In the genomic region with DNA sequence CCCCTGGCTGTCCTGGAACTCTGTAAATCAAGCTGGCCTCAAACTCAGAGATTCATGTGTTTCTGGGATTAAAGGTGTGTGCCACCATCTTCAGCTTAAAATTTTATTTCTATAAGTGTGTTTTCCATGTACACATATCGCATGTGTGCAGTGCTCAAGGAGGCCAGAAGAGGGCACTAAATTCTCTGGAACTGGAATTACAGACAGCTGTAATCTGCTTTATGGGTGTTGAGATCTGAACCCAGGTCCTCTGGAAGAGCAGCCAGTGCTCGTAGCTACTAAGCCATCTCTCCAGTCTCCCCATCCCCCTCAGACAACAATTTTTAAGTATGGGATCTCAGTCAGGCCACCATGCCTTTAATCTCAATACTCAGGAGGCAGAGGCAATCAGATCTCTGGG, we compare ENCODE assay signal across 9 mouse cellular contexts. TPM values are rescaled to one million over a fixed set of nuclear protein-coding genes. Genes with fewer than 3 reads are reported as not detected.
A peak's percentile ranks its signal among the peaks of the same experiment; 100 is the strongest.
DNase-seq lines count a peak whose midpoint lies in the region; ATAC-seq and TF ChIP-seq lines count a peak whose summit lies in the region.
"Had no signal": no experiment of that assay in that cellular context is flagged by ENCODE, and none has a peak within 500 bp of the region (broad histone marks: within the 10 kb centered on the region; RNA-seq: fewer than 3 reads in every experiment).

No protein-coding gene starts in this region.

- H3K9me3 ChIP-seq in midbrain, postnatal 0 days (ENCODE audit: low read length), result no peaks in the 10 kb centered on the region
- no peaks in the 10 kb centered on the region for H3K9me3 ChIP-seq in midbrain, embryonic 10.5 days (replicated peaks)

- H3K4me2 ChIP-seq in midbrain, postnatal 0 days (ENCODE audit: low read depth, low read length, poor library complexity, severe bottlenecking), result no peak overlapping the region

- H3K27ac ChIP-seq in midbrain, postnatal 0 days (ENCODE audit: low read depth, low read length), result no peak overlapping the region
- H3K27ac ChIP-seq in midbrain, embryonic 10.5 days (replicated peaks), result no peak overlapping the region

- H3K27me3 ChIP-seq in midbrain, postnatal 0 days (ENCODE audit: insufficient read depth, low read length), result no peaks in the 10 kb centered on the region
- H3K27me3 ChIP-seq in midbrain, embryonic 10.5 days (ENCODE audit: low read depth, poor library complexity, severe bottlenecking), result no peaks in the 10 kb centered on the region

- H3K4me1 ChIP-seq in midbrain, postnatal 0 days (ENCODE audit: insufficient read depth, low read length), result no peaks in the 10 kb centered on the region
- peaks cover 7% of the 10 kb centered on the region for H3K4me1 ChIP-seq in midbrain, embryonic 10.5 days

- peak; percentile 46 for DNase-seq in cerebellum, postnatal 10 days
- peak; percentile 16 for DNase-seq in midbrain, postnatal 0 days (ENCODE audit: low spot score)
- no peak for DNase-seq in midbrain, embryonic 10.5 days (ENCODE audit: low spot score)
- DNase-seq in kidney, postnatal 4 days, result peak; percentile 60 to 64
- DNase-seq in thymus, postnatal 14 days, result peak; percentile 79
- no peak for DNase-seq in gastrocnemius, postnatal 4 days (ENCODE audit: low spot score in 2 of 2)
- DNase-seq in heart, adult 8-10 months (ENCODE audit: low spot score), result no peak

- no peaks in the 10 kb centered on the region for H3K36me3 ChIP-seq in midbrain, postnatal 0 days (ENCODE audit: insufficient read depth, low read length)
- H3K36me3 ChIP-seq in midbrain, embryonic 10.5 days, result no peaks in the 10 kb centered on the region

- no peak overlapping the region for H3K9ac ChIP-seq in midbrain, postnatal 0 days (replicated peaks; ENCODE audit: low read length, poor library complexity, severe bottlenecking)

- peak; percentile 52 for TF ChIP-seq CTCF in midbrain, postnatal 0 days (IDR thresholded peaks at IDR 0.05)

- 95% methylated on average over 2 of the region's 2 CpGs for WGBS in midbrain, postnatal 0 days
- 86% methylated on average over 2 of the region's 2 CpGs for WGBS in midbrain, embryonic 10.5 days

- no peak for ATAC-seq in cerebellum, adult (ENCODE audit: insufficient number of reproducible peaks, low FRiP score, low TSS enrichment)
- ATAC-seq in midbrain, postnatal 0 days (ENCODE audit: low FRiP score), result no peak

- no peak overlapping the region for H3K4me3 ChIP-seq in midbrain, postnatal 0 days (ENCODE audit: low read depth, low read length)
- no peak overlapping the region for H3K4me3 ChIP-seq in midbrain, embryonic 10.5 days

RNA-seq across cellular contexts. Expression of a gene that starts 6.8 kb away (rescaled TPM):
- 28.3 and 31.2 TPM in 2 replicates for total RNA-seq in midbrain, postnatal 0 days (2014; rRNA removed)
- 48.4 and 48.9 TPM in 2 replicates for polyA plus RNA-seq in midbrain, postnatal 0 days (2015; fragmentation: Nextera tagmentation; extraction: Ambion mirVana)
- polyA plus RNA-seq in midbrain, embryonic 10.5 days (2016; fragmentation: Nextera tagmentation; extraction: Ambion mirVana), result 276 and 278 TPM in 2 replicates
- 10 to 100 TPM; 39.5 to 42.1 TPM for total RNA-seq in gastrocnemius, postnatal 4 days (2021)
- total RNA-seq in heart, adult 8-10 months (2022), result 10 to 100 TPM; 11.4 to 15.0 (median 12.8) TPM

RNA-seq across cellular contexts. Expression of a gene that starts 24.1 kb away (rescaled TPM):
- 17.5 and 20.4 TPM in 2 replicates for total RNA-seq in midbrain, postnatal 0 days (2014; rRNA removed)
- 17.5 and 20.7 TPM in 2 replicates for polyA plus RNA-seq in midbrain, postnatal 0 days (2015; fragmentation: Nextera tagmentation; extraction: Ambion mirVana)
- 4.7 and 7.2 TPM in 2 replicates for polyA plus RNA-seq in midbrain, embryonic 10.5 days (2016; fragmentation: Nextera tagmentation; extraction: Ambion mirVana)
- 1 to 10 TPM in 1 of 2 experiments, under 1 TPM in 1; 0.34 to 2.0 TPM for total RNA-seq in gastrocnemius, postnatal 4 days (2021)
- 1 to 10 TPM in 1 of 4 experiments, under 1 TPM in 2, not detected in 1; 0.14 to 1.3 (median 0.53) TPM for total RNA-seq in heart, adult 8-10 months (2022)

RNA-seq across cellular contexts. Expression of a gene that starts 29.0 kb away (rescaled TPM):
- not detected in 2 replicates for total RNA-seq in midbrain, postnatal 0 days (2014; rRNA removed)
- not detected in 2 replicates for polyA plus RNA-seq in midbrain, postnatal 0 days (2015; fragmentation: Nextera tagmentation; extraction: Ambion mirVana)
- polyA plus RNA-seq in midbrain, embryonic 10.5 days (2016; fragmentation: Nextera tagmentation; extraction: Ambion mirVana), result 0.50 and 1.5 TPM in 2 replicates
- total RNA-seq in gastrocnemius, postnatal 4 days (2021), result 1 to 10 TPM; 1.2 to 1.3 TPM
- under 1 TPM in 2 of 4 experiments, not detected in 2; 0.35 to 0.55 TPM for total RNA-seq in heart, adult 8-10 months (2022)
- total RNA-seq: layer of hippocampus, postnatal 10 days had no signal

RNA-seq across cellular contexts. Expression of a gene that starts 35.9 kb away (rescaled TPM):
- 1,529 and 1,586 TPM in 2 replicates for total RNA-seq in midbrain, postnatal 0 days (2014; rRNA removed)
- 1,678 and 1,776 TPM in 2 replicates for polyA plus RNA-seq in midbrain, postnatal 0 days (2015; fragmentation: Nextera tagmentation; extraction: Ambion mirVana)
- polyA plus RNA-seq in midbrain, embryonic 10.5 days (2016; fragmentation: Nextera tagmentation; extraction: Ambion mirVana), result 1,603 and 1,647 TPM in 2 replicates
- total RNA-seq in gastrocnemius, postnatal 4 days (2021), result 10 to 100 TPM; 63.2 to 63.9 TPM
- 1 to 10 TPM; 2.3 to 3.3 (median 3.2) TPM for total RNA-seq in heart, adult 8-10 months (2022)

RNA-seq across cellular contexts. Expression of a gene that starts 51.1 kb away (rescaled TPM):
- 282 and 300 TPM in 2 replicates for total RNA-seq in midbrain, postnatal 0 days (2014; rRNA removed)
- 213 and 222 TPM in 2 replicates for polyA plus RNA-seq in midbrain, postnatal 0 days (2015; fragmentation: Nextera tagmentation; extraction: Ambion mirVana)
- 261 and 293 TPM in 2 replicates for polyA plus RNA-seq in midbrain, embryonic 10.5 days (2016; fragmentation: Nextera tagmentation; extraction: Ambion mirVana)
- total RNA-seq in gastrocnemius, postnatal 4 days (2021), result 100 to 1,000 TPM; 167 to 176 TPM
- 100 to 1,000 TPM; 118 to 136 (median 130) TPM for total RNA-seq in heart, adult 8-10 months (2022)

Comparison
In these comparisons a context has a peak if more than half of its experiments do, and no peak if none do; other contexts are left out.
1. DNase-seq: peak in cerebellum, postnatal 10 days (2 of 2), midbrain, postnatal 0 days (single experiment), kidney, postnatal 4 days (2 of 2) and thymus, postnatal 14 days (single experiment); none in midbrain, embryonic 10.5 days (single experiment), gastrocnemius, postnatal 4 days (0 of 2) and heart, adult 8-10 months (single experiment).